In genomic region chr5:36928701-36929100, GRCm38 (mm10) we compare ENCODE assay signal across 9 mouse cellular contexts.
DNase-seq lines count a peak whose midpoint lies in the region; TF ChIP-seq lines count a peak whose summit lies in the region.
"Had no signal": no experiment of that assay in that cellular context is flagged by ENCODE, and none has a peak within 500 bp of the region (broad histone marks: within the 10 kb centered on the region; RNA-seq: fewer than 3 reads in every experiment).

No protein-coding gene starts in this region.

- peak; percentile 18 for DNase-seq in kidney, postnatal 10 days
- no peak for DNase-seq in kidney, adult 18-20 months
- DNase-seq in A20 (ENCODE audit: low read depth, low spot score), result peak; percentile 73
- DNase-seq in induced T-regulatory cell, adult 2 months (ENCODE audit: low read depth), result peak; percentile 46
- DNase-seq in frontal cortex, postnatal 36 days (ENCODE audit: low spot score in 2 of 2), result no peak
- DNase-seq in urinary bladder, adult 18-20 months (ENCODE audit: low spot score in 2 of 2), result no peak
- DNase-seq: kidney, adult 8-10 months had no signal

- peaks cover 16% of the 10 kb centered on the region for H3K9me3 ChIP-seq in E14TG2a.4 (ENCODE audit: low read length)
- H3K9me3 ChIP-seq: lung, embryonic 15.5 days had no signal

- peak; percentile 82 for TF ChIP-seq CTCF in E14TG2a.4 (conservative IDR thresholded peaks at IDR 0.05; ENCODE audit: low read length)

- H3K27me3 ChIP-seq in E14TG2a.4 (ENCODE audit: insufficient read depth, low read length), result no peaks in the 10 kb centered on the region
- H3K27me3 ChIP-seq: lung, embryonic 15.5 days had no signal

- peaks cover 8% of the 10 kb centered on the region for H3K4me1 ChIP-seq in E14TG2a.4 (replicated peaks; ENCODE audit: low read depth, low read length)
- H3K4me1 ChIP-seq: lung, embryonic 15.5 days had no signal

- H3K4me3 ChIP-seq in E14TG2a.4 (replicated peaks; ENCODE audit: low read length), result no peak overlapping the region
- H3K4me3 ChIP-seq: lung, embryonic 15.5 days had no signal

- peaks cover 10% of the 10 kb centered on the region; the same call in 1 of the 2 replicates for H3K36me3 ChIP-seq in E14TG2a.4 (ENCODE audit: insufficient read depth, low read length)
- H3K36me3 ChIP-seq: lung, embryonic 15.5 days had no signal

Comparison
In these comparisons a context has a peak if more than half of its experiments do, and no peak if none do; other contexts are left out.
1. DNase-seq: peak in kidney, postnatal 10 days (single experiment), A20 (single experiment) and induced T-regulatory cell, adult 2 months (single experiment); none in kidney, adult 18-20 months (single experiment), frontal cortex, postnatal 36 days (0 of 2) and urinary bladder, adult 18-20 months (0 of 2).